Mouse (Mus musculus) CH12F3 (cell line): Measurements from ENCODE around the gene Mpp5.

ENCODE experiments used
- in situ Hi-C: fragments of 300-500 bp; cut with MboI; formaldehyde crosslinking; loops from 2 replicates; pipeline ENCODE4 v1.14.3; 2020; ENCODE audit warnings: low sequenced_read_pairs

Mpp5 gene

GRCm38 (mm10) chr12:78748557-78749377, at the start of gene Mpp5:
Mpp5 (plus strand) TSS chr12:78748907.
- in situ Hi-C loops, result no loop called here

GRCm38 (mm10) chr12:78717783-78718182, 30.9 kb upstream of the Mpp5 start:
- in situ Hi-C loops, result no loop called here

GRCm38 (mm10) chr12:78727723-78728122, 21.0 kb upstream of the Mpp5 start:
- in situ Hi-C loops, result no loop called here

- in situ Hi-C loops, result no loop called here
Observed at GRCm38 (mm10) chr12:78739633-78740032, 9.1 kb upstream of the Mpp5 start.

- in situ Hi-C loops, result no loop called here
Observed at GRCm38 (mm10) chr12:78740289-78740688, 8.4 kb upstream of the Mpp5 start.

GRCm38 (mm10) chr12:78746226-78746625, 2.5 kb upstream of the Mpp5 start:
- in situ Hi-C loops, result no loop called here

- in situ Hi-C loops, result no loop called here
Observed at GRCm38 (mm10) chr12:78747406-78747805, 1.3 kb upstream of the Mpp5 start.

- in situ Hi-C loops, result no loop called here
Observed at GRCm38 (mm10) chr12:78748113-78748512, 594 bp upstream of the Mpp5 start.

- in situ Hi-C loops, result no loop called here
Observed at GRCm38 (mm10) chr12:78749378-78749801, 683 bp downstream of the Mpp5 start.

- in situ Hi-C loops, result no loop called here
Observed at GRCm38 (mm10) chr12:78761979-78762378, 13.3 kb downstream of the Mpp5 start.

GRCm38 (mm10) chr12:78769031-78769713, 20.5 kb downstream of the Mpp5 start:
- in situ Hi-C loops, result no loop called here

GRCm38 (mm10) chr12:78773211-78773610, 24.5 kb downstream of the Mpp5 start:
- in situ Hi-C loops, result no loop called here

GRCm38 (mm10) chr12:78777916-78778315, 29.2 kb downstream of the Mpp5 start:
- in situ Hi-C loops, result no loop called here

- in situ Hi-C loops, result no loop called here
Observed at GRCm38 (mm10) chr12:78778423-78779067, 29.8 kb downstream of the Mpp5 start.

- in situ Hi-C loops, result no loop called here
Observed at GRCm38 (mm10) chr12:78788266-78788873, 39.7 kb downstream of the Mpp5 start.

GRCm38 (mm10) chr12:78790791-78791190, 42.1 kb downstream of the Mpp5 start:
- in situ Hi-C loops, result no loop called here

- in situ Hi-C loops, result no loop called here
Observed at GRCm38 (mm10) chr12:78794236-78794635, 45.5 kb downstream of the Mpp5 start.

- in situ Hi-C loops, result no loop called here
Observed at GRCm38 (mm10) chr12:78800036-78800435, 51.3 kb downstream of the Mpp5 start.

GRCm38 (mm10) chr12:78801836-78802235, 53.1 kb downstream of the Mpp5 start:
- in situ Hi-C loops, result no loop called here

- in situ Hi-C loops, result no loop called here
Observed at GRCm38 (mm10) chr12:78814437-78814836, 65.7 kb downstream of the Mpp5 start.

GRCm38 (mm10) chr12:78834496-78834895, 85.8 kb downstream of the Mpp5 start:
- in situ Hi-C loops, result no loop called here
